Mouse (Mus musculus) liver, adult 2 months (tissue): ENCODE data around the gene Ip6k1.

Experiments
- CTCF ChIP-seq: fragments of 200-500 bp; IDR thresholded peaks from 2 replicates; pipeline ENCODE4 v1.5.1; 2011; ENCODE audit warnings: low read depth, low read length, control low read depth
- POLR2A ChIP-seq: fragments of 200-500 bp; IDR thresholded peaks from 2 replicates; pipeline ENCODE4 v1.6.1; 2011; ENCODE audit warnings: low read length, control low read depth; ENCODE audit not compliant: insufficient read depth; ENCODE audit errors: extremely low read depth

- TF ChIP-seq CTCF: no peak
- no peak for TF ChIP-seq POLR2A
Measured at GRCm38 (mm10) chr9:107992197-107992596, 10.1 kb upstream of the Ip6k1 start, which contains the start of gene Cdhr4.
